Mouse (Mus musculus): ENCODE data around the gene Mief2. TPM values are rescaled to one million over a fixed set of nuclear protein-coding genes. Genes with fewer than 3 reads are reported as not detected.

The Mief2 gene
- total and polyA plus RNA-seq, 3 experiments: 13.4 to 14.6 TPM; not detected in 1

GRCm38 (mm10) chr11:60755570-60755969, 27.4 kb downstream of the Mief2 start:
- H3K4me1 ChIP-seq (ENCODE audit: control insufficient read depth in 1 of 2, insufficient read depth in 2 of 2, low read length in 2 of 2): no peaks in the 10 kb centered on the region
- H3K79me2 ChIP-seq (ENCODE audit: control insufficient read depth, insufficient read depth, low read length, poor library complexity): no peaks in the 10 kb centered on the region
- no peak overlapping the region for H3K9ac ChIP-seq (ENCODE audit: control insufficient read depth, low read depth, low read length, poor library complexity, severe bottlenecking)
- TF ChIP-seq BHLHE40 (IDR thresholded peaks at IDR 0.05; ENCODE audit: borderline replicate concordance, low read depth, low read length): no peak
- TF ChIP-seq ETS1 (IDR thresholded peaks at IDR 0.05; ENCODE audit: low read depth, low read length): no peak
- TF ChIP-seq E2F4 (IDR thresholded peaks at IDR 0.05; ENCODE audit: borderline replicate concordance, low read depth, low read length): no peak
- no peak for TF ChIP-seq MAFK (IDR thresholded peaks at IDR 0.05; ENCODE audit: borderline replicate concordance, low read depth, low read length)
- no peak for TF ChIP-seq GABPA (IDR thresholded peaks at IDR 0.05; ENCODE audit: low read depth, low read length)
- no peak for TF ChIP-seq HCFC1 (IDR thresholded peaks at IDR 0.05; ENCODE audit: low read depth, low read length)
- TF ChIP-seq MEF2A (IDR thresholded peaks at IDR 0.05; ENCODE audit: extremely low read depth, insufficient replicate concordance, low read depth, low read length, poor library complexity, severe bottlenecking): no peak
- TF ChIP-seq KAT2A (conservative IDR thresholded peaks at IDR 0.05; ENCODE audit: low read depth, low read length): no peak
- TF ChIP-seq TAL1 (IDR thresholded peaks at IDR 0.05; ENCODE audit: low read length): no peak
- no peak for TF ChIP-seq SIN3A (IDR thresholded peaks at IDR 0.05; ENCODE audit: low read length)
- no peak overlapping the region for H3K27ac ChIP-seq (ENCODE audit: control insufficient read depth, low read depth, low read length)
- no peaks in the 10 kb centered on the region for H3K9me3 ChIP-seq (replicated peaks; ENCODE audit: insufficient read depth, low read length)
- H3K27me3 ChIP-seq (ENCODE audit: control insufficient read depth in 1 of 2, insufficient read depth in 2 of 2, low read length in 2 of 2): no peaks in the 10 kb centered on the region
- no peak for DNase-seq (ENCODE audit: low read depth, low spot score)
- no peak overlapping the region for H3K4me3 ChIP-seq (ENCODE audit: control insufficient read depth in 1 of 2, insufficient read depth in 1 of 2, low read depth in 2 of 2, low read length in 2 of 2)
- H3K36me3 ChIP-seq (ENCODE audit: control insufficient read depth in 1 of 2, insufficient read depth in 2 of 2, low read length in 2 of 2): peaks cover 0 to 11% of the 10 kb centered on the region in 2 experiments; a peak in 2 of 4 replicates

GRCm38 (mm10) chr11:60761681-60762080, 33.5 kb downstream of the Mief2 start:
- TF ChIP-seq MEF2A (IDR thresholded peaks at IDR 0.05; ENCODE audit: extremely low read depth, insufficient replicate concordance, low read depth, low read length, poor library complexity, severe bottlenecking) (no peak), POLR2AphosphoS2 (IDR thresholded peaks at IDR 0.05; ENCODE audit: low read length) (no peak), BHLHE40 (IDR thresholded peaks at IDR 0.05; ENCODE audit: borderline replicate concordance, low read depth, low read length) (no peak), GABPA (IDR thresholded peaks at IDR 0.05; ENCODE audit: low read depth, low read length) (no peak)
- Histone ChIP-seq H3K27ac (ENCODE audit: control insufficient read depth, low read depth, low read length) (no peak overlapping the region), H3K4me1 (ENCODE audit: control insufficient read depth in 1 of 2, insufficient read depth in 2 of 2, low read length in 2 of 2) (no peaks in the 10 kb centered on the region), H3K9ac (ENCODE audit: control insufficient read depth, low read depth, low read length, poor library complexity, severe bottlenecking) (no peak overlapping the region), H3K9me3 (replicated peaks; ENCODE audit: insufficient read depth, low read length) (no peaks in the 10 kb centered on the region), H3K4me3 (ENCODE audit: control insufficient read depth in 1 of 2, insufficient read depth in 1 of 2, low read depth in 2 of 2, low read length in 2 of 2) (no peak overlapping the region), H3K27me3 (ENCODE audit: control insufficient read depth in 1 of 2, insufficient read depth in 2 of 2, low read length in 2 of 2) (no peaks in the 10 kb centered on the region), H3K36me3 (ENCODE audit: control insufficient read depth in 1 of 2, insufficient read depth in 2 of 2, low read length in 2 of 2) (peaks cover 0 to 17% of the 10 kb centered on the region in 2 experiments; a peak in 2 of 4 replicates), H3K79me2 (ENCODE audit: control insufficient read depth, insufficient read depth, low read length, poor library complexity) (peaks cover 2% of the 10 kb centered on the region; the same call in 1 of the 2 replicates)
- DNase-seq (ENCODE audit: low read depth, low spot score): no peak

DNA sequence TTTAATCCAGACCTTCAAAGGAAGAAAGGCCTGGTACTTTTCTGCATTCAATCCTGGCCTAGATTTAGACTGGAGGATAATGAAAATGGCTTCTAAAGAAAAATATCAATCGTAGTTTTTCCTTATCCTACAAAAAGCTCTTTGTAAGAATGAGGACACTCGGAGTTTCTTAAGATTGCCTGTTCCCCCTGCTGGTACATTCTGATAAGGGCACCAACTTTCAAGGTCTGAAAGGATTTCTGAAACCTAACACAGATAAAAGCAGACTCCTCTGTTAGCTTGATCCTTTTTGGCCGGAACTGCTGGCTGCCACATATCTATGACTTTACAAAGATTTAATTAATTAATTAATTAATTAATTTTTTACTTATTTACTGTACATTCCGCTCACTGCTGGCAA, 38.8 kb downstream of the Mief2 start:
- Histone ChIP-seq H3K4me3 (ENCODE audit: control insufficient read depth in 1 of 2, insufficient read depth in 1 of 2, low read depth in 2 of 2, low read length in 2 of 2) (no peak overlapping the region), H3K9me3 (replicated peaks; ENCODE audit: insufficient read depth, low read length) (no peaks in the 10 kb centered on the region), H3K4me1 (ENCODE audit: control insufficient read depth in 1 of 2, insufficient read depth in 2 of 2, low read length in 2 of 2) (0 out of 4 replicates have a peak, but pooled peaks cover 0 to 2% of the 10 kb centered on the region in 2 experiments), H3K79me2 (ENCODE audit: control insufficient read depth, insufficient read depth, low read length, poor library complexity) (peaks cover 15% of the 10 kb centered on the region), H3K27ac (ENCODE audit: control insufficient read depth, low read depth, low read length) (no peak overlapping the region), H3K9ac (ENCODE audit: control insufficient read depth, low read depth, low read length, poor library complexity, severe bottlenecking) (no peak overlapping the region), H3K36me3 (ENCODE audit: control insufficient read depth in 1 of 2, insufficient read depth in 2 of 2, low read length in 2 of 2) (peaks cover 0 to 3% of the 10 kb centered on the region in 2 experiments; a peak in 2 of 4 replicates), H3K27me3 (ENCODE audit: control insufficient read depth in 1 of 2, insufficient read depth in 2 of 2, low read length in 2 of 2) (no peaks in the 10 kb centered on the region)
- peak; percentile 52 for DNase-seq (ENCODE audit: low read depth, low spot score)
- peak; percentile 26; the same call in 1 of the 2 replicates for TF ChIP-seq TAL1 (IDR thresholded peaks at IDR 0.05; ENCODE audit: low read length)
- TF ChIP-seq GATA1 (IDR thresholded peaks at IDR 0.05; ENCODE audit: low read depth, low read length): 0 out of 2 replicates have a peak, but pooled peaks have one; percentile 44
- no peak for TF ChIP-seq POLR2A (IDR thresholded peaks at IDR 0.05; ENCODE audit: control insufficient read depth in 1 of 2, insufficient read depth in 1 of 2, low read depth in 1 of 2, low read length in 2 of 2, poor library complexity in 1 of 2)
- TF ChIP-seq MEF2A (IDR thresholded peaks at IDR 0.05; ENCODE audit: extremely low read depth, insufficient replicate concordance, low read depth, low read length, poor library complexity, severe bottlenecking): no peak
- no peak for TF ChIP-seq UBTF (IDR thresholded peaks at IDR 0.05; ENCODE audit: borderline replicate concordance, insufficient read depth, low read depth, low read length)
- TF ChIP-seq TBP (IDR thresholded peaks at IDR 0.05; ENCODE audit: low read depth, low read length): no peak
- no peak for TF ChIP-seq USF1 (IDR thresholded peaks at IDR 0.05; ENCODE audit: low read depth, low read length)
- TF ChIP-seq RCOR1 (IDR thresholded peaks at IDR 0.05; ENCODE audit: low read depth, low read length): peak; percentile 76; the same call in 1 of the 2 replicates
- TF ChIP-seq TCF12 (IDR thresholded peaks at IDR 0.05; ENCODE audit: low read depth, low read length): peak; percentile 6; the same call in 1 of the 2 replicates
- peak in 1 of 2 experiments; percentile 8; a peak in 1 of 4 replicates for TF ChIP-seq EP300 (IDR thresholded peaks at IDR 0.05; ENCODE audit: low read depth in 1 of 2, low read length in 2 of 2)
- peak in 2 of 3 experiments; percentile 14 to 16; a peak in 1 of 6 replicates for TF ChIP-seq CTCF (IDR thresholded peaks at IDR 0.05 in 2 of 3, conservative IDR thresholded peaks at IDR 0.05 in 1 of 3; ENCODE audit: control insufficient read depth in 1 of 3, insufficient read depth in 1 of 3, low read depth in 2 of 3, low read length in 3 of 3, poor library complexity in 1 of 3, severe bottlenecking in 1 of 3)

Data from MEL (cell line).